Mouse (Mus musculus) monocyte, adult 5-6 weeks (primary cell): ENCODE data around the gene Wbp1l. TPM values are rescaled to one million over a fixed set of nuclear protein-coding genes. Genes with fewer than 3 reads are reported as not detected.
"Not testable (repeated sequence)": the region's sequence is repeated elsewhere in the genome, so short reads cannot be mapped to it uniquely, and the experiment has no call there.

Experiments
- ATAC-seq: fragments of 153-309, 156-312 bp; replicated peaks from 2 replicates; pipeline ENCODE4 v1.8.0; 2017; ENCODE audit warnings: mild to moderate bottlenecking; ENCODE audit not compliant: low TSS enrichment, insufficient number of reproducible peaks, severe bottlenecking, poor library complexity, low FRiP score
- total RNA-seq: library from RNA; stranded (forward); fragments of 200-1000, 200-491, 200-594 nt; gene quantifications from 3 replicates; pipeline ENCODE4 v1.2.3, GENCODE M21; 2017

Wbp1l gene
- 45.5 to 72.9 TPM (median 56.5 TPM) in 3 replicates for total RNA-seq

GRCm38 (mm10) chr19:46598720-46599252, at the start of gene Wbp1l:
Gene Wbp1l, plus strand, starts transcription at chr19:46599084.
- peak; percentile 95 for ATAC-seq

DNA sequence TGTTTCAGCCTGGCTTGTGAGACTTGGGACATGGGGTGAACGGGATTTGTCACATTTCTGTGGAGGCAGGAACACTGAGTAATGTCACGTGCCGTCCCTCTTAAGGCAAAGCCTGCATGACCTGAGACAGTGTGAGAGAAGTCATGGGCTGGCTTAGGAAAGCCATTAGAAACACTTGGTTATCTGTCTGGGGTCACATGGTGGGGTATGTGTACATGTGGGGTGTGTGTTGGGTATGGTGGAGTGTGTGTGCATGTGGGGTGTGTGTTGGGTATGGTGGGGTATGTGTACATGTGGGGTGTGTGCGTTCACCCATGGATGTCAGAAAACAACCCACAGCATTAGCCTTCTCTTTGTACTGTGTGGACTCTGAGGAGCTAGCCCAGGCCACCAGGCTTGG, 48.5 kb upstream of the Wbp1l start:
- no peak for ATAC-seq

DNA sequence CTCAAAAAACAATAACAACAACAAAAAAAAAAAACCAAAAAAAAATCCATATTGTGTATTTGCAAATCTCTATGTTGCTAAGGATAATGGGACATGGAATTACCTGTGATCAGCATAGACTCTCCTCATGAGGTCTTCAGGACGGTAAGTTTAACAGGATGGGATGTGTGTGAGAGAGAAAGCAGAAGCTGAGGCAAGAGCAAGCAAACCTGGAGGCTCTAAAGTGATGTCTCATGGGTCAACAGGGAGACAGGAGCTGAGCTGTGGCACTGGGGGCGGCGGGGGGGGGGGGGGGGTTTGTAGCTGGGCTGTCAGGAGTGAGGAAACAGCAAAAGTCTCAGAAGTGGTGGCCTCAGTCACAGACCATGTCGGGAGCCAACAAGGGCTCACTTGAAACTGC, 46.4 kb upstream of the Wbp1l start:
- no peak for ATAC-seq

DNA sequence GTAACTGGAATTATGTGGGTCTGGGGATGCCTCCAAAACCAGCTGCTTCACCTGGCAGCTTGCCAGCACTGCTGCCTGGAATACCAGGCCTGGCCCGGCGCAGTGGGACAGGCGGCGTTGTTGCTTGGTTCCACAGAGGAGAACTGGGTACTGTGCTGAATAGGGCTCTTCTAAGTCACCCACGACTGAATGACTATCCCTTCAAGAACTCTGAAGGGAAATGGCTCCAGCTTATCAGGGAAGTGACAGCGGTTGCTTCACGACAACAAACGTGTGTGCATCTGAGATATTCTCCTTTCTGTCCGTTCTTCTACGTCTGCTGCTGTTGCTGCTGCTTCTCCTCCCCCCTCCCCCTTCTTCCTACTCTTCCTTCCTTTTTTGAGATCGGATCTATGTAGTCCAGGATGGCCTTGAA, 45.3 kb upstream of the Wbp1l start:
- ATAC-seq, result 0 out of 2 replicates have a peak, but pooled peaks have one; percentile 13

- no peak for ATAC-seq
Measured at GRCm38 (mm10) chr19:46558009-46558408, 40.9 kb upstream of the Wbp1l start.

GRCm38 (mm10) chr19:46558631-46559030, 40.3 kb upstream of the Wbp1l start:
- no peak for ATAC-seq

DNA sequence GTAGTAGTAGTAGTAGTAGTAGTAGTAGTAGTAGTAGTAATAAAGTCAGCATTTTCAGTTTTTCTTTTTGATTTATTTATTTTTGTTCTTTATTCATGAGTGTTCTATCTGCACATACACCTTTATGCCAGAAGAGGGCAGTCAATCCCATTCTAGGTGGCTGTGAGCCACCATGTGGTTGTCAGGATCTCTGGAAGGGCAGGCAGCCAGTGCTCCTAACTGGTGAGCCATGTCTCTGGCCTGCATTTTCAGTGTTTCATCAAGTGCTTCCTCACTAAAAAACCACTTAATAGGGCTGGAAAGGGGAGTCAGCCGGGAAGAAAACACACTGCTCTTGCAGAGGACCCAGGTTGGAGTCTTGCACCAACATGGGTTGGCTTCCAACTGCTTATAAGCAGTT, 36.8 kb upstream of the Wbp1l start:
- peak; percentile 88 for ATAC-seq

DNA sequence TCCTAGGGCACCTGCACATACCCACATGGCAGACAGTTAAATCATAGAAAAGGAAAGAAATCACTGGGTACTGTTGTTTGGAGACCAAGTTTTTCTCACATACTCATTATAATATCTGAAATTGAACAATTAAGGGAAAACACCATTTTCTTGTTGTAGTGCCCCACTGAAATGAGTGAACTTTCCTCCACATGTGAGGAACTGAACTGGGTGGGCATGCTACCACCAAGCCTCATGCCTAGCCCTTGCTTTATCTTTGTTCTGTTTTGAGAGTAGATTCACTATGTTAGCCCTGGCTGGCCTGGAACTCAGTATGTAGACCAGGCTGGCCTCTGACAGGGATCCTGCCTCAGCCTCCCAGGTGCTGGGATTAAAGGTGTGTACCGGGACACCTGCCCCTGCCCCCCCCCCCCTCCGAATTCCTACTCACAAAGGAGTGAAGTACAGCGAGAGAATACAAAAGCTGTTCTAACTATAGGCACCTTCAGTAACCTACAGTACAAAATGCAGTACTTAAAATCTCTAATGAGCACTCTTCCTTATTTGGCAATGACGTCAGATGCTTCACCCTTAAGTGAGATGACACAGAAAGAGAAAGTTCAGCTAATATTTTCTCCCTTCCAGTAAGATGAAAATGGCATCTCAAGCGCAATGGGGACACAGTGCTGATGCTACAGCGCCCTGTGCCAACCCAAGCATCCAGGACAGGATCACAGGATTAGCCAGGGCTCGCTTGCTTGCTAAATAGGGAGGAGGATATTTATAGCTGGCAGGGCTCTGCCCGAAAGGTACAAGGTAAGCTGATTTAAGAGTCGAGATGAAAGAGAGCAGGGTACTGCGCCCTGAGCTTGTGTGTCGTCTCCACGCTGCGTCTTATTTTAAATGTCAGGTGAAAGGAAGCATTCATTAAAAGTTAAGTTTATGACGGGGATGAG, 36.0 kb upstream of the Wbp1l start:
- no peak for ATAC-seq

- no peak for ATAC-seq
Measured at GRCm38 (mm10) chr19:46563603-46564002, 35.3 kb upstream of the Wbp1l start.

DNA sequence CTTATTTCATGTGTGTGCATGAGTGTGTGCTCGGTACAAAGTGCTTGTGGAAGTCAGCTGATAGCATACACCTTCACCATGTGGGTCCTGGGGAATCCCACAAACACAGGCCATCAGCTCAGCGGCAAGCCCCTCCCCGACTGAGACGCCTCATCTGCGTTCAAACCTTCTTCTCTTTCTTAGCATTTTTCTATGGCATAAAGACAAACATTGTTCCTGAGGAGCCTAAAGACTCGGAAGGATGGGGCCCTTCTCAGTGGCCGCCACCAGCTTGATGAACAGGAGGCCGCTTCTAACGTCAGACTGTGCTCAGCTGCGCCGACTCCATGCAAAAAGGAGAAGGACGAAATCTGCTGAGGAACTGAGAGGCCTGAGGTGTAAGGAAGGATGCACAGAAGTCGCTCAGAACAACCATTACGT, 34.8 kb upstream of the Wbp1l start:
- 0 out of 2 replicates have a peak, but pooled peaks have one; percentile 13 for ATAC-seq

GRCm38 (mm10) chr19:46571211-46571877, 27.5 kb upstream of the Wbp1l start:
- not testable (repeated sequence) for ATAC-seq

- no peak for ATAC-seq
Measured at GRCm38 (mm10) chr19:46571878-46572244, 27.0 kb upstream of the Wbp1l start.

DNA sequence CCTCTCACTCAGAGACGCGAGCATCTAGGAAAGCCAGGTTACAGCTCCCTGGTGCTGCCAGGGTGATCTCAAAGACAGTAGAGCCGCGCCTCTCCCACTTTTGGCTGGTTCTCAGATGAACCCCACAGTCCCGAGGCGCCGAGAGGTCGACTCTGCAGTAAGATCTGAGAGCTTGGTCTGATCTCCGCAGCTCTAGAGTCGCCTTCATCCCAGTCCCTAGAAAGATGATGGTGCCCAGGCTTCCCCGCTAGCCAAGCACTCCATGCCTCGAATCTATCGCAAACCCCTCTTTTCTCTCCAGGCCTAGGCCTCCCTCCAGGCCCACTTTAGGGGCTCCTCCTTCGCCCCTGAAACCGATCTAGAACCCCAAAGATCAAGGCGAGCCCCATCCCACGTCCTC, 26.3 kb upstream of the Wbp1l start:
- no peak; the same call in 1 of the 2 replicates for ATAC-seq

GRCm38 (mm10) chr19:46572951-46573937, 25.6 kb upstream of the Wbp1l start, which contains the start of the genes Arl3 and Sfxn2:
Gene Arl3, minus strand, starts transcription at chr19:46573198.
Gene Sfxn2, plus strand, starts transcription at chr19:46573365.
- ATAC-seq, result peak; percentile 92

DNA sequence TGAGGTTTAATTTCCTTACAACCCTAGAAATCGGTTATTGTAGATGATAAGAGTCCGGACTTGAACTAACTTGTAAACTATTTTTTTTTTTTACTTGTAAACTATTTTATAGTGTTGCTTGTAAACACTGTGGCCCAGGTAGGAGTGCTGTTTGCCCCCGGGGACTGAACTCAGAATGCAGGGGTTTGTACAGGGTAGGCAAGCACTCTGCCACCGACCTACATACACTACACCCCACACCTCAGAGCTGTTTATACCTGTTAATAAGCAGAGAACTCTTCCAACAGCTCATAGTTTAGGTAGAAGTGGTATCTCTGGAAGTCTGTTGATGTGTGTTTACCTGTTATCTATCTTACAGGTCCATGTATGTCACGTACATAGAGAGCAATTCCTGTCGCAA, 24.9 kb upstream of the Wbp1l start:
- ATAC-seq, result no peak

DNA sequence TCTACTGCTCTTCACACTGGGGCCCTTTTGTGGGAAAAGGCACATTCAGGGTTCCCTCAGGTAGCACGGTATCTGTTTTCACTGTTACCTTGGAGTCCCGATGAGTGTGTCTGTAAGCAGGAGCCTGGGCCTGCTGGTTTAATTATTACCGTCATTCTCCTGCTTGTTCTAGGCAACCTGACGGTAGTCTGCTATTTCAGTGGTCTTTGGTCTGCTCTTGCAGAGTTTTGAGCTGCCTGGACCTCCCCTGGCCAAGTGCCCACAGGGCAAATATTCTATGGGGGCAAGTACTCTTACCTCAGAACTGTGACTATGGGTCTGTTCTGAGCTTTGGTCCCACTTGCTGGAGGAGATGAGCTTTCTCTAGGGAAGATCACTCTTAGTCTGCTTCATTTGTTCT, 23.7 kb upstream of the Wbp1l start:
- no peak for ATAC-seq

DNA sequence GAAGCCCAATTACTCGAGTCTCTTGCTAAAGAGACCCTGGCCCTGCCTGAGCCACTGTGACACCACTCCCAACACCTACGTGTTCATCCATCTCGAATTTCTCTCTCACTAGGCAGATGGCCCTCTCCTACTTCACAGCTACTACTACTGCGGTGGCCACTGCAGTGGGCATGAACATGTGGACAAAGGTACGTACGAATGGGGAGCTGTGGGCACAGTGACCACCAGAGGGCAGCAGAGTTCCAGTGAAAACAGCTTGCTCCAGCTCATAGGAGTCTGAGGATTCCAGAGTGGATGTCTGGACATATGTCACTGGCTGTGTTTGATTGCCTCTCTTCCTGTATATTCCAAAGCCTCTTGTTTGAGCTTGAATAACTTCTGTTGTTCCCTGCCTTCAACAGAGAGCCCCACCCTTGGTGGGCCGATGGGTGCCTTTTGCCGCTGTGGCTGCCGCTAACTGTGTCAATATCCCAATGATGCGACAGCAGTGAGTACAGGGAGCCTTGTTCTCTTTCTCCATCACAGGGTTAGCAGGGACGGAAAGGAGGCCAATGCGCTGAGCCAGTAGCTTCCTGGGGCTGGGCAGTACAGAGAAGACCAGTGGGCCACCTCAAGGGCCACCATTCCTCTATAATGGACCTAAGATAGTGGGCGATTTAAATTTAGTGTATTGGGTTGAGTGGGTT, 10.9 kb upstream of the Wbp1l start:
- peak; percentile 84 for ATAC-seq

GRCm38 (mm10) chr19:46591575-46591974, 7.3 kb upstream of the Wbp1l start:
- ATAC-seq, result no peak
